Mouse (Mus musculus): ENCODE results near the gene F12. TPM values are rescaled to one million over a fixed set of nuclear protein-coding genes. Genes with fewer than 3 reads are reported as not detected.

Gene F12
- polyA plus RNA-seq, 1 experiment from 2014 or later = 1.5 TPM

DNA sequence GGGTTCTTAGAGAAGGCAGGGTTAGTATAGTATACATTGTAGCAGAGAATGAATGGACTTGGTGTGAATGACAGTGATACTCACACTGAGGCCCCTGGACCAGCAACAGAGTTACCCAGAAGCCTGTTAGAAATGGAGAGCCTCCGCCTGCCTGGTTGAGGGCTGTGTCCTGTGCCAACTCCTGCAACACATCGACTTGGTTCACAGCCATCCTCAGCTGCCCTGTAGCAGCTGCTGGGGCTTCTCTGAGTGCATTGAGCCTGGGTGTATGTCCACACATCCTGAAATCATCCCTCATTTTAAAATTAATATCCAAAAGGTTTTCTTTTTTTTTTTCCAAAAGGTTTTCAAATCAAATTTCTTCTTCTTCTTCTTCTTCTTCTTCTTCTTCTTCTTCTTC is 50.7 kb downstream of the F12 start:
- no peak overlapping the region for H3K4me3 ChIP-seq (ENCODE audit: low read depth, low read length)
- no peaks in the 10 kb centered on the region for H3K36me3 ChIP-seq (ENCODE audit: control insufficient read depth, insufficient read depth, low read length)
- no peak for ATAC-seq (replicated peaks; ENCODE audit: insufficient number of reproducible peaks, low FRiP score, low TSS enrichment)
- H3K9ac ChIP-seq (ENCODE audit: low read depth, low read length) = no peak overlapping the region
- H3K9me3 ChIP-seq (replicated peaks; ENCODE audit: control insufficient read depth, low read length) = no peaks in the 10 kb centered on the region
- peaks cover 82% of the 10 kb centered on the region for H3K27me3 ChIP-seq (ENCODE audit: control insufficient read depth, insufficient read depth, low read length)
- H3K4me1 ChIP-seq (ENCODE audit: control insufficient read depth, insufficient read depth, low read length) = no peaks in the 10 kb centered on the region
- H3K27ac ChIP-seq (ENCODE audit: low read depth, low read length) = no peak overlapping the region
- H3K4me2 ChIP-seq = no peak overlapping the region
- WGBS (ENCODE audit: insufficient replicate concordance) = 65% methylated on average over 2 of the region's 2 CpGs

DNA sequence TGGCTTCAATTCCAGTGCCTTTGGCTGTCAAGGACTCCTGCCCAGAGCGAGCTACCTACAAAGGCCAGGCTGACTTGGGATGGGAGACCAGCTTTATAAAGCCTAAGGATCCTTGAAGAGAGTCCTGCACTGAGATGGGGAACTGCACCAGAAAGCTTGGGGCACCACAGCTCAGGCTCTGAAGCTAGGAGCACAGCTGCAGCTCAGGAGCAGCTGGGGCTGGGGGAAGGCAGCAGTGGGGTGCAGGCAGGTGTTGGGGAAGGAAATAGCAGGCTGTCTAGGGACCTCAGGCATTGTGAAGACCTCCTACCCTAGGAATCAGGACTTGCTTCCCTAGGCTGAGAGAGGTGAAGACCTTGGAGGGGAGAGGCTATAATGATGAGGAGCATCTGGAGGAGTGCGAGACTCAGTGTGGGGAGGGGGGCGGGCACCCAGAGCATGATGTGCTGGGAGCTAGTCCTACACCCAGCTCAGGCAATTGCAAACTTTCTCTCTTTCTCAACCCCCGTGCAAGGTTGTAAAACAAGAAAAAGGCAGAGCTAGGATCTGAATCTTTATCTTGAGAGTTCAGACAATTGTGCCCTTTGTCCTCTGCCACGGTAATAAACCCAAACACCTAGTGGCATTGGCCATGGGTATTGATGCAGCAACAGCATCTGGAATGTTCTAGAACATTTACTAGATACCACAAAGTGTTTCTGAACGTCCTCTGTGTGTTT is 52.2 kb downstream of the F12 start:
- Histone ChIP-seq H3K4me2 (no peak overlapping the region), H3K27ac (ENCODE audit: low read depth, low read length) (no peak overlapping the region), H3K4me3 (ENCODE audit: low read depth, low read length) (no peak overlapping the region), H3K9me3 (replicated peaks; ENCODE audit: control insufficient read depth, low read length) (no peaks in the 10 kb centered on the region), H3K27me3 (ENCODE audit: control insufficient read depth, insufficient read depth, low read length) (peaks cover 68% of the 10 kb centered on the region), H3K4me1 (ENCODE audit: control insufficient read depth, insufficient read depth, low read length) (no peaks in the 10 kb centered on the region), H3K36me3 (ENCODE audit: control insufficient read depth, insufficient read depth, low read length) (no peaks in the 10 kb centered on the region), H3K9ac (ENCODE audit: low read depth, low read length) (no peak overlapping the region)
- WGBS (ENCODE audit: insufficient replicate concordance) = 59% methylated on average over 6 of the region's 6 CpGs
- no peak for ATAC-seq (replicated peaks; ENCODE audit: insufficient number of reproducible peaks, low FRiP score, low TSS enrichment)

DNA sequence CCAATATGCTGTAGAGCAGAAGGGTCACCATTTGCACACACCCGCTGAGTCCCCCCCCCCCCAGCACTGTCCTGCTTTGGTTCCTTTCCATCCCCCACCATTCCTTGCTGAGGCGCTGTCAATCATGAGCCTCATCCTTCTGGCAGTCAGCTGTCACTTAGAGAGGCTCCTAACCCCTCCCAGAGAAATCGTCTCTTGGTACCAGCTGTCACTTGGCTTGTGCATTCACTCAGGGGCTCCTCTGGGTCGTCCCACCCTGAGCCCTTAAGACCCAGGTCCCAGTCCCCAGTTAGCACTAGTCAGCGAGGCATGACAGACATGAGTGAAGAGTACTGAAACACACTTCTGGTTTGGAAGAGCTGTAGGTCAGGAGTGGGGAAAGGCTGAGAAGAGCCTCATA is 54.9 kb downstream of the F12 start:
- no peak for ATAC-seq (replicated peaks; ENCODE audit: insufficient number of reproducible peaks, low FRiP score, low TSS enrichment)
- no peaks in the 10 kb centered on the region for H3K36me3 ChIP-seq (ENCODE audit: control insufficient read depth, insufficient read depth, low read length)
- no peak overlapping the region for H3K4me3 ChIP-seq (ENCODE audit: low read depth, low read length)
- no peak overlapping the region for H3K27ac ChIP-seq (ENCODE audit: low read depth, low read length)
- no peak overlapping the region for H3K9ac ChIP-seq (ENCODE audit: low read depth, low read length)
- no peak overlapping the region for H3K4me2 ChIP-seq
- no peaks in the 10 kb centered on the region for H3K4me1 ChIP-seq (ENCODE audit: control insufficient read depth, insufficient read depth, low read length)
- no peaks in the 10 kb centered on the region for H3K9me3 ChIP-seq (replicated peaks; ENCODE audit: control insufficient read depth, low read length)
- WGBS (ENCODE audit: insufficient replicate concordance) = 43% methylated on average over 5 of the region's 5 CpGs
- peaks cover 45% of the 10 kb centered on the region for H3K27me3 ChIP-seq (ENCODE audit: control insufficient read depth, insufficient read depth, low read length)

DNA sequence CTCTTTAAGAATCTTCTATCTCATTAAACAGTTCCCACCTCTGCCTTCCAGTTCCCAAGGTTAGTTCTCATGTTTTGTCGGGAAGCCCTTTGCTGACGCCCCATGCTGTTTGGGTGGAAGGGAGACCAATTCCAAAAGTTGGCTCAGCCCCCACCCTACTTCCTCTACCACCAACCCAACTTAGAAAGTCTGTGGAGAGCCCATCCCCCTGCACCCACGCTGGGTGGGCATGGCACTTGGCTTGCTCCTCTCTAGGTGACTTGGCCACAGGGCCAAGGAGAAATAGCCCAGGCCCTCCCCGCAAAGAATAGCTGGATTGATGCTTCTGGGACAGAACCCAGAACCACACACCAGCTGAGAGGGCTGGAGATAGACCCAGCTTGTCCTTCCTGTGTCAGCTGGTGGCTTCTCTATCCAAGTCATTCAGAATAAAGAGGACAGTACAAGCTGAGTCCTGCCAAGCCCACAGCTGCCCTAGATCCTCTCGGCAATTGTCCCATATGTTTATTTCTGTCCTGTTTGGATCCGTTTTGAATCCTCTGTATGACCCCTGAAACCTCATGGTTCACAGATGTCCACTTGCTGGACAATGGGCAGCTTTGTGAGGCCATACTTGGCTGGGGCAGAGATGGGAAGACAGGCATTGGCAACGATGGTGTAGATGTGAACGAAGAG is 55.4 kb downstream of the F12 start:
- Histone ChIP-seq H3K27me3 (ENCODE audit: control insufficient read depth, insufficient read depth, low read length) (peaks cover 45% of the 10 kb centered on the region), H3K27ac (ENCODE audit: low read depth, low read length) (no peak overlapping the region), H3K9ac (ENCODE audit: low read depth, low read length) (no peak overlapping the region), H3K4me3 (ENCODE audit: low read depth, low read length) (no peak overlapping the region), H3K4me1 (ENCODE audit: control insufficient read depth, insufficient read depth, low read length) (no peaks in the 10 kb centered on the region), H3K9me3 (replicated peaks; ENCODE audit: control insufficient read depth, low read length) (no peaks in the 10 kb centered on the region), H3K4me2 (no peak overlapping the region), H3K36me3 (ENCODE audit: control insufficient read depth, insufficient read depth, low read length) (no peaks in the 10 kb centered on the region)
- no peak for ATAC-seq (replicated peaks; ENCODE audit: insufficient number of reproducible peaks, low FRiP score, low TSS enrichment)
- 65% methylated on average over 8 of the region's 8 CpGs for WGBS (ENCODE audit: insufficient replicate concordance)

DNA sequence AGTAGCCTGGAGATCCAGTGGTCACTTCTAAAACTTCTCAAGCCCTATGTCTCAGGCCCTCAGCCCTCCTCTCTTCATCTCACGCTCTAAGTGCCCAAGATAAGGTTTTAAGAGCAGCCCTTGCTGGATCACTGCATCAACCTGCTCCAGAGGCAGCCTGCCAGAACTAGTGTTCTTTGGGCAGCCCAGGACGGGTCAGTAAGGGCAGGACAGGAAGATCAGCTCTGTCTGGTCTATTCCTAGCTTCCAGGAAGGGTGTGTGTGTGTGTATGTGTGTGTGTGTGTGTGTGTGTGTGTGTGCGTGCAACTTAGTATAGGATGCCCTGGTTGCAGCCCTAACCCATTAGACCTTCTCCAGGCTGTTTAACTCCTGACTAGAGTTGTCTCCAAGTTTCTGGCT is 56.4 kb downstream of the F12 start:
- H3K4me1 ChIP-seq (ENCODE audit: control insufficient read depth, insufficient read depth, low read length) = no peaks in the 10 kb centered on the region
- WGBS (ENCODE audit: insufficient replicate concordance) = 52% methylated on average over 3 of the region's 3 CpGs
- H3K4me2 ChIP-seq = no peak overlapping the region
- H3K27ac ChIP-seq (ENCODE audit: low read depth, low read length) = no peak overlapping the region
- no peaks in the 10 kb centered on the region for H3K9me3 ChIP-seq (replicated peaks; ENCODE audit: control insufficient read depth, low read length)
- no peaks in the 10 kb centered on the region for H3K36me3 ChIP-seq (ENCODE audit: control insufficient read depth, insufficient read depth, low read length)
- H3K27me3 ChIP-seq (ENCODE audit: control insufficient read depth, insufficient read depth, low read length) = peaks cover 38% of the 10 kb centered on the region
- H3K4me3 ChIP-seq (ENCODE audit: low read depth, low read length) = no peak overlapping the region
- no peak for ATAC-seq (replicated peaks; ENCODE audit: insufficient number of reproducible peaks, low FRiP score, low TSS enrichment)
- H3K9ac ChIP-seq (ENCODE audit: low read depth, low read length) = no peak overlapping the region

DNA sequence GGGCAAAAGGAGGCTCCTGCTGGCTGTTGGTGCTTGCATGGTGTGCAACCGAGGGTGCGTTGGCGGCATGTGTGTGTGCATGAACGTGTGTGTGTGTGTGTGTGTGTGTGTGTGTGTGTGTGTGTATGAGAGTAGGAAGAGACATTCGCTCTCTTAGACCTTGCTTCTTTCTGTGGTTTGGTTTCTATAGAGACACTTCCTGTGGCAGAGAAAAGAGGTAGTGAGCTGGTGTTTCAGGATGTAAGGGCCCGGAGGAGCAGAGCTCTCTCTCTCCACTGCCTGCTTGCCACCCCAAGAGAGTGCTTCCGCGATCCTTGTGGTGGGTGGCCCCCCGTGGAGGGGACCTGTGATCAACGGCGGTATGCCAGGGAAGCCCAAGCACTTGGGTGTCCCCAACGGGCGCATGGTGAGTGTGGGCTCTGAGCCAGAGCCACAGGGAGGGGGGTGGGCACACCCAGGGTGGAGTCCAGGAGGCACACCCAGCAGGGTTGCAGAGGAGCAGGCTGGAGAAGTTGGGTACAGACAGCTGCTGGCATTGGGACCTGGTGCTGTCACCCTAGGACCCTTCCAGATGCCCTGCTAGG is 57.0 kb downstream of the F12 start, which contains the start of gene Rgs14:
TSS of gene Rgs14 (plus strand) at position 202 of the 584 bp plus-strand sequence.
- H3K9ac ChIP-seq (ENCODE audit: low read depth, low read length) = no peak within 1 kb of the TSS

DNA sequence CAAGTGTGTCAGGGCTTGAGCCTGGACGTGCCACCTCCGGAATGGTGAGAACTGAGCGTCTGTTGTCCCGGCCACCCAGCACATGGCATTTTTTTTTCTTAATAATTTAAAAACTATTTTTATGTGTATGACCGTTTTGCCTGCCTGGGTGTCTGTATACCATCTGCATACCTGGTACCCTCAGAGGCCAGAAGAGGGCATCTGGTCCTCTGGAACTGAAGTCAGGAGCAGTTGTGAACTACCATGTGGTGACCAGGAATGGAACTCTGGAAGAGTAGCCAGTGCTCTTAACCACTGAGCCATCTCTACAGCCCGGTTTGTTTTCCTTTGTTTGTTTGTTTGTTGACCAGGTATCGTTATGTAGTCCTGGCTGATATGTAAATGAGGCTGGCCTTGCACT is 58.2 kb downstream of the F12 start:
- Histone ChIP-seq H3K27ac (ENCODE audit: low read depth, low read length) (no peak overlapping the region), H3K4me3 (ENCODE audit: low read depth, low read length) (no peak overlapping the region), H3K27me3 (ENCODE audit: control insufficient read depth, insufficient read depth, low read length) (peaks cover 23% of the 10 kb centered on the region), H3K9me3 (replicated peaks; ENCODE audit: control insufficient read depth, low read length) (no peaks in the 10 kb centered on the region), H3K36me3 (ENCODE audit: control insufficient read depth, insufficient read depth, low read length) (no peaks in the 10 kb centered on the region), H3K4me2 (no peak overlapping the region), H3K4me1 (ENCODE audit: control insufficient read depth, insufficient read depth, low read length) (no peaks in the 10 kb centered on the region), H3K9ac (ENCODE audit: low read depth, low read length) (no peak overlapping the region)
- 76% methylated on average over 7 of the region's 7 CpGs for WGBS (ENCODE audit: insufficient replicate concordance)
- ATAC-seq (replicated peaks; ENCODE audit: insufficient number of reproducible peaks, low FRiP score, low TSS enrichment) = no peak

More for the DNA sequence above, 57.0 kb downstream of the F12 start, which contains the start of gene Rgs14:
- 52% methylated on average over 13 of the region's 13 CpGs for WGBS (ENCODE audit: insufficient replicate concordance)
- no peak within 1 kb of the TSS; the same call in 1 of the 2 replicates for H3K4me2 ChIP-seq
- peaks cover 33% of the 10 kb centered on the region for H3K27me3 ChIP-seq (ENCODE audit: control insufficient read depth, insufficient read depth, low read length)
- no peak within 1 kb of the TSS for H3K4me3 ChIP-seq (ENCODE audit: low read depth, low read length)
- no peak for ATAC-seq (replicated peaks; ENCODE audit: insufficient number of reproducible peaks, low FRiP score, low TSS enrichment)
- H3K4me1 ChIP-seq (ENCODE audit: control insufficient read depth, insufficient read depth, low read length) = no peaks in the 10 kb centered on the region
- H3K36me3 ChIP-seq (ENCODE audit: control insufficient read depth, insufficient read depth, low read length) = no peaks in the 10 kb centered on the region
- no peak within 1 kb of the TSS for H3K27ac ChIP-seq (ENCODE audit: low read depth, low read length)
- H3K9me3 ChIP-seq (replicated peaks; ENCODE audit: control insufficient read depth, low read length) = no peaks in the 10 kb centered on the region
